Mouse (Mus musculus) heart, postnatal 10 days (tissue): ENCODE measurements around the gene Snx7. TPM values are rescaled to one million over a fixed set of nuclear protein-coding genes. Genes with fewer than 3 reads are reported as not detected.

ENCODE experiments used
- DNase-seq, 2 experiments: peaks; one replicate each; pipeline ENCODE4 v3.0.0; 2021
- intact Hi-C: fragments of 180-260 bp; cut with DNase I; formaldehyde crosslinking; loops from one replicate; pipeline ENCODE4 v1.15.1; 2025
- total RNA-seq, 2 experiments: library from RNA; stranded (reverse); gene quantifications; 2 replicates each; pipeline ENCODE4 v1.2.3; 2021

Gene Snx7
- total RNA-seq, result 10 to 100 TPM; 13.7 to 16.3 TPM

DNA sequence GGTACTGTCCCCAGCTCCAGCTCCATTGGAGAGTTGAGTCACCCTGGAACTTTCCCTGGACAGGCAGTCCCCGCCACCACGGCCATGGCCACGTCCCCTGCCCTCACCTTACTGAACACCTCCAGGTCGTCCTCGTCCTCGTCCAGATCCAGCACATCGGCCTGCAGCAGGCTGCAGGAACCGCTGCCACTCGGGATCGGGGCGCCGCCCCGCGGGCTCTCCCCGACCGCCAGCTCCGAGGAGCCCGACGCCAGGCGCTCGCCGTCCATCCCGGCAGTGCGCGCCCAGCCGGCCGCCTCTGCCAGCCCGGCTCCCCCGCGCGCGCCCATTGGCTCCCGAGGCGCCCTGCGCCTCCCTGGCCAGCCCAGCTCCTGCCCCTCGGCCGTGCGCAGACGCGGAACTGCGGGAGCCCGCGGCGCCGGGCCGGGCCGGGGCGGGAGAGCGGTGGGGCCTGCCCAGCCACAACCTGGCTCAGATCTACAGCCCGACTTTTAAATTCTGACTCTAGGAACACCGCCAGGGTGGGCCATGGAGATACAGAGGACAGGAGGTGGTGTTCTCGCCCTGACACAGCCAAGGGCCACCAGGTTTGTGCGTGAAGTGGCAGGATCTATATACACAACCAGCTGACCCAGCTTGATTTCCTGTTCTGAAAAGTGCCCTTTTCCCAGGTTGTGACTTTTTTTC lies at the start of gene Snx7:
Gene Snx7 (minus strand): TSS at position 300 of the 687 bp plus-strand sequence.
- intact Hi-C loops, result loop anchor here (10.0 kb wide), 1 partner anchor 964 kb away; no protein-coding TSS in a partner anchor
- DNase-seq, result peak; percentile 92 to 93

GRCm38 (mm10) chr3:117915420-117915819 lies 46.7 kb upstream of the Snx7 start:
- intact Hi-C loops, result no loop called here
- DNase-seq, result no peak

GRCm38 (mm10) chr3:117893736-117894135 lies 25.0 kb upstream of the Snx7 start:
- no peak for DNase-seq
- intact Hi-C loops, result no loop called here

DNA sequence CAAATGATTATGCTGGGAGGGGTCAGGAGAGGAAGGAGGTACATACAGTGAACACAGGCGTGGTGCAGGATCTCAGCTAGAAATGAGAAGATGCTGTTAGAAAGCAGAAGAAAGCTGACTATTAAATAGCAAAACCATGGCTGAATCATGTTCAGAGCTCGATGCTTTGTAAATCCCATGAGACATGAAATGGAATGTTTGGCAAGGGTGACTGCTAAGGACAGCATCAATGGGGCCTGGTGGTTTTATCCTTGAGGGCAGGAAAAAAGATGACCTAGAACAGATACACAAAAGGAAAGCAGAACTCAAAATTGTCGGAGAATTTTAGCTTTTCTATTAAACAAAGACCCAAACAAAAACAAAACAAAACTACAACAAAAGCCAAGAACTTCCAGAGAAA lies 6.7 kb upstream of the Snx7 start:
- no peak for DNase-seq
- intact Hi-C loops, result no loop called here

GRCm38 (mm10) chr3:117873209-117873863 lies 4.6 kb upstream of the Snx7 start:
- no peak for DNase-seq
- intact Hi-C loops, result no loop called here

DNA sequence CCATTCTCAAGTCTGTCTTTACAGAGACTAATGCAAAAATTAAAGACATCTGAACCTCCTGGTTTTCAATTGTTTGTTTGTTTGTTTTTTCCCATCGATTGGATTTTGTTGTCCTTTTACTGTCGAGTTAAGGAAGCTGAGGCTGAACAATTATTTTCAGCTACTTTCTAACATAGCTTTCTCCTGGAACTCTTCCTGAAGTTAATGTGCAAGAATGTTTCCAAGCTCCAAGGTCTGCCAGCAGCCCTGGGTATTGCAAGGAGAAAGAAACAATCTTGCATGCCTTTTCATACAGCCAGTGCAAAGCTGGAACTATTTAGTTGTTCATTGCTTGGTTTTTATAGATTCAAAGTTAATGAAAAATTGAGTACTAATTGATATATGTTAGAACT lies 584 bp upstream of the Snx7 start:
- DNase-seq, result peak in 1 of 2 experiments; percentile 13
- intact Hi-C loops, result loop anchor here (10.0 kb wide), 1 partner anchor 965 kb away; no protein-coding TSS in a partner anchor

GRCm38 (mm10) chr3:117868091-117868490 lies 645 bp downstream of the Snx7 start:
- intact Hi-C loops, result loop anchor here (10.0 kb wide), 1 partner anchor 963 kb away; no protein-coding TSS in a partner anchor

DNA sequence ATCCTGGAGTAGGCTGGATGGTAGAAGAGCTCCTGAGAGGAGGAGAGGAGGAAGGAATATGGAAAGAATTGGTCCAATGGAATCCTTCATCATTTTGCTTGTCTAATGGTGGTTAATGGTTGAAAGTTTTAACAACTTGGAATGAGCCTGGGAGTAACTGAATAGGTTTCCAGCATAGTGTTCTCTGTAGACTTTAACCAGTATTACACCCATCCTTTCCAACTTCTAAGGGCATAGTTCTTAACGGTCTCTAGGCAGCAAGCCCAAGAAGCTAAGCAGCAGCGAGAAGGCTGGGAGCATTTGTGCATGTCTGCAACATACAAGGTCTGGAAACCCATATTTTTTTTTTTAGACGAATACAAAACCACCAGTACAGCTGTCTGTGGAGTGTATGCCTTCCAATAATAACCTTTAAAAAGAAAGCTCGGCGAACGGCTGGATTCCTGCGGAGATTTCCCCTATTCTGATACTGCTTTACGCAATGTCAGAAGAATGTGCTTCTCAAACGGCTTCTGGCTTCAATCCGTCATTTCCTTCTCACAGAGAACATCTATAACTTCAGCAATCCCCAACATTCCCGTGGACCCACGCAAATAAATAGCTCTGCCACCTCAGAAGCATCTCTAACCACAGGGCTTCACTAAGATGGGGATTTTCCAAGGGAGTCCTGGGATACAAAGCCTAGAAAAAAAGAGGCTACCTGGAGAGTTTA lies 1.9 kb downstream of the Snx7 start:
- peak; percentile 8 to 12 for DNase-seq

More at GRCm38 (mm10) chr3:117868091-117868490, 645 bp downstream of the Snx7 start:
- DNase-seq, result peak; percentile 21 to 22

GRCm38 (mm10) chr3:117865621-117866020 lies 3.1 kb downstream of the Snx7 start:
- intact Hi-C loops, result loop anchor here (10.0 kb wide), 1 partner anchor 961 kb away; no protein-coding TSS in a partner anchor
- DNase-seq, result no peak

More for the DNA sequence above, 1.9 kb downstream of the Snx7 start:
- intact Hi-C loops, result loop anchor here (10.0 kb wide), 1 partner anchor 962 kb away; no protein-coding TSS in a partner anchor

GRCm38 (mm10) chr3:117862951-117863350 lies 5.8 kb downstream of the Snx7 start:
- no peak for DNase-seq
- intact Hi-C loops, result loop anchor here (10.0 kb wide), 1 partner anchor 958 kb away; no protein-coding TSS in a partner anchor

GRCm38 (mm10) chr3:117861977-117862434 lies 6.7 kb downstream of the Snx7 start:
- intact Hi-C loops, result loop anchor here (10.0 kb wide), 1 partner anchor 957 kb away; no protein-coding TSS in a partner anchor
- no peak for DNase-seq

GRCm38 (mm10) chr3:117858996-117859395 lies 9.7 kb downstream of the Snx7 start:
- intact Hi-C loops, result no loop called here

GRCm38 (mm10) chr3:117853729-117854128 lies 15.0 kb downstream of the Snx7 start:
- no peak for DNase-seq
- intact Hi-C loops, result no loop called here

More at GRCm38 (mm10) chr3:117858996-117859395, 9.7 kb downstream of the Snx7 start:
- no peak for DNase-seq

DNA sequence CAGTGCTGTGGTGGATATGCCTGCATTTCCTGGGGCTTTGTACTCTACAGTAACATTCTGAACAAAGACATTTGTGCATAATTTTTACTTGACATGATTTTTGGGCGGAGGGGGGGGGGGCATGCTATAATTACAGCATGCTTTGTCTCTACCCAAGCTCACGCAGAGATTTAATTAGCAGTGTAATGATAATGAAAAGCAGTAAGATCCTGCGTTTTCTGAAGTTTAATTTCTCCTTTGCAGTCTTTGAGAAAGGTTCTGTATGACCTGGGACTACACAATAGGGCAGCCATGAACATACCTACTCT lies 16.7 kb downstream of the Snx7 start:
- intact Hi-C loops, result no loop called here
- DNase-seq, result no peak

- intact Hi-C loops, result no loop called here
- DNase-seq, result no peak
Observed at GRCm38 (mm10) chr3:117851278-117852053, 17.3 kb downstream of the Snx7 start.

GRCm38 (mm10) chr3:117848866-117849265 lies 19.9 kb downstream of the Snx7 start:
- intact Hi-C loops, result no loop called here

GRCm38 (mm10) chr3:117842658-117843057 lies 26.1 kb downstream of the Snx7 start:
- no peak for DNase-seq
- intact Hi-C loops, result no loop called here

More at GRCm38 (mm10) chr3:117848866-117849265, 19.9 kb downstream of the Snx7 start:
- no peak for DNase-seq

DNA sequence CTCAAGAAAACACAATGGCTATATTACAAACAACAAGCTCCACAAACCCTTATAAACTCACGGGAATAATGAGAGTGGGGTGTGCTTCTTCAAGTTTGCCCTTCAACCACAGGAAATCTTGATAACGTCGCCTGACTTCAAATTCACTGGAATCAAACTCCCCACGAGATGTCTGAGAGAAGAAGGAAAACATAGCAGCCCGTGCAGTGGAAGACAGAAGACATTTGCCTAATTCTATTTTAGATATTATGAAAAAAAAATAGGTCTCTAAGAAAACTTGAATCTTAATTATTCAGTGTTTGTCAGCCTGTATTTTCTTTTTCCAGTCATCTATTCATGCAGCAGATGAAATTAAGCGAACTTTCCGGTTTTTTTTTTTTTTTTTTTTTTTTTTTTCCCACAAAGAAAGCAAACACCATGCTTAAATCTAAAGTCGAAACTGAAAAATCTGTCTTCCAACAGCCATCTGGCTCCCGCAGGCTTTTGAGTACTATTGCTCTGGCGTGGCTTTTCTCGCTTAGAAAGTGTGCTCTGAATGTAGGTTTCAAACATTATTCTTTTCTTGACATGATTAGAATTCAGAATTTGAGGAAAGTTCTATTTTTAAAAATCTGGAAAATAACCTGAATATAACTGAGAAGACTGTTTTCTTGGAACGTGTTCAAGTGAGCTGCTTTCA lies 28.7 kb downstream of the Snx7 start:
- peak in 1 of 2 experiments; percentile 7 for DNase-seq
- intact Hi-C loops, result no loop called here

DNA sequence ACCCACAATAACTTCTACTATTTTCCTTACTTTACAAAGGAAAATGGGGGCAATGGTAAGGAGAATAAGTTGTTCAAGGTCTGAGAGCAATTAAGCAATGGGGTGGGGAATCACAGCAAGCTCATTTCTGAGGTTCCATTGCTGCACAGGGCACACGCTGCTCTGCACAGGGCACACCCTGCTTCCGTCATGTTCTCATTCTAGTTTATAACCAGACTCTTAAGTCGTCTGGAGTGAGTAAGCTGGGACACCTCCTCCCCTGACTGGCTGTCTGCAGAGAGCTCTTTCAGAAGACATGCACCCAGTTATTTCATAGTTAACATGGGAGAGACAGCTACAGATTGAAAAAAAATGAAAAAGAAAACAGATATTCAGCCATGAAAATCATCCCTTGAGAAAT lies 30.7 kb downstream of the Snx7 start:
- no peak for DNase-seq
- intact Hi-C loops, result no loop called here
